Mouse (Mus musculus): ENCODE data around the gene Babam2.
A peak's percentile ranks its signal among the peaks of the same experiment; 100 is the strongest.

Babam2 gene

DNA sequence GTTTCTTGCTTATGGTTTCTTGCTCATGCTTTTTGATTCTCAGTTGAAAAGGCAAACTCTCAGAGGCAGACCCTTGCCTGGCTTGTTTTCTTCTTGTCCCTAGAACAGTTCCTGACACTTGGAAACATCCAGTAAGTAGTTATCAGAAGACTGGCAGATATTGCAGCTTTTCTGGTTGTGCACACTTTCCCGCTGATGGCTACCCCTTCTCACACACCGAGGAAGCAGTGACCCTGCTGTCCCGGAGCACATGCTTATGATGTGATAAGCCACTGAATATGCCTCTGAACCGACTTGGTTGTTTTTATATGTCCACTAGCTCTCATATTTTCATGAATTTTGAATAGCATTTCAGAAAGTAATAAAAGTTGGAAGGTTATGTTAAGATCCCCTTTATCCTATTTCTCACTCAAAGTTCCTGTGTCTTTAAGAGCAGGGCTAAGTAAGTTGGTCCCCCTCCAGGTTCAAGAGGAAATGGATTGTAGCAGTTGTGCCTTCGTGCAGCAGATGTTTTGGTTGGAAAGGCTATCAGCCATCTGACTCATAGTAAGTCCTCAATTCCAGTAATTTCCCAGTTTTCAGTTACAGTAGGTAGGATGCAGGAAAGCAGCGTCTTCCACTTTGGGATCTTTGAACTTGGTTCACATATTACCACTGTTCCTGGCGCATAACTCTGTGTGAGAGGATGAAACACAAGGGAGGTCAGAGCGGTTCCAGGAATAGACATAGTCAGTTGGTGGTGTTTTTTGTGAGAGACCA is 178.9 kb downstream of the Babam2 start:
- DNase-seq (ENCODE audit: low read depth in 2 of 2, low spot score in 2 of 2), result no peak

DNA sequence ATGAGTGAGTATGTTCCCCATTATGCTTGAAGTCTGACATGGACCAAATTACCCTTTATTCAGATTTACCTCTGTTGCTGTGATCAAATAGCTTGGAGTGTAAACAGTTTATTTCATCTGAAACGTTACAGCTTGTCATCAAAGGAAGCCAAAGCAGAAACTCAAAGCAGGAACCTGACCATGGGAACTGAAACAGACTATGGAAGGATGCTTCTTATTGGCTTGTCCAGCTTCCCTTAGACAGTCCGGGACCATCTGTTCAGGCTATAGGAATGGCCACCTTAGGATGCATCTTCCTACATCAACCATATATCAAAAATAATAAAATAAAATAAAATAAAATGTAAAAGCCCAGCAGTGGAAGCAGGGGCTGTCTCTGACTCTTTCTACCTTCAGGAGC is 183.0 kb downstream of the Babam2 start:
- no peak for DNase-seq (ENCODE audit: low read depth in 2 of 2, low spot score in 2 of 2)

DNA sequence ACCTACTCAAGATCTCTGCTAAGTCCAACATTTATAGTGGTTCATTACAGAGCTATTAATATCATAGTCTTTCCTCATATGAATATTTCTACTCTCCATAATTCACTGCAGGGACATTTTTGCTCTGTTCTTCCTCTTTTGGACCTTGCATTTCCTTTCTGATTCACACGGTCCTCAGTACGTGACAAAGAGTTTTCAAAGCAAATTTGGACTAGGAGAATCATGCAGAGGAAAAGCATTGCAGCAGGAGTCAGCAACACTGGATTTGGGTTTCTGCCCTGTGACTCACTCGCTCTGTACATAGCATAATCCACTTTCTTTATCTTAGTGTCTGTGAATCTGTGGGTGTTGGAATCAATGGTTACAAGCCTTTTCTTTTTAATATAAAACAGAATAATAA is 184.8 kb downstream of the Babam2 start:
- no peak for DNase-seq (ENCODE audit: low read depth in 2 of 2, low spot score in 2 of 2)

- DNase-seq (ENCODE audit: low read depth in 2 of 2, low spot score in 2 of 2), result no peak
These were observed 187.5 kb downstream of the Babam2 start for GRCm38 (mm10) chr5:31884962-31885361.

GRCm38 (mm10) chr5:31887590-31887989 is 190.1 kb downstream of the Babam2 start:
- peak in 1 of 2 experiments; percentile 10 for DNase-seq (ENCODE audit: low read depth in 2 of 2, low spot score in 2 of 2)

GRCm38 (mm10) chr5:31888341-31888740 is 190.9 kb downstream of the Babam2 start:
- DNase-seq (ENCODE audit: low read depth in 2 of 2, low spot score in 2 of 2), result no peak

DNA sequence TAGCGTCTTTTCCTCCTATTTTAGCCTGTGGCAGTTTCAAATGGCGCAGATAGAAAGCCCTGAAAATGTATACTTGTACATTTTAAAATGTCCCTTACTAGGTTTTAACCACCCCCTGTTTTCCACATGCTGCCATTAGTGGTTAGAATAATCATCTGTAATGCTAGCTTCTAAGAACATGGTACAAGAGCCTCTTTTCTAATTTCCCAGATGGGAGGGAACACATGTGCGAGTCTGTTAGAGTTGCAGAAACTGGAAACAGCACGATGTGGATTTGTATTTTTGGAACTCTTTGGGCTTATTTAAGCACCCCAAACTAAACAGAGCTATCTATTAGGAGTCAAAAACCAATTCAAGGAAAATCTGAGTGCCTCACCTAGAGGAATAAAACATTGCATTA is 195.1 kb downstream of the Babam2 start:
- DNase-seq (ENCODE audit: low read depth in 2 of 2, low spot score in 2 of 2), result no peak

- DNase-seq (ENCODE audit: low read depth in 2 of 2, low spot score in 2 of 2), result no peak
These were observed 202.4 kb downstream of the Babam2 start for GRCm38 (mm10) chr5:31899901-31900300.

DNA sequence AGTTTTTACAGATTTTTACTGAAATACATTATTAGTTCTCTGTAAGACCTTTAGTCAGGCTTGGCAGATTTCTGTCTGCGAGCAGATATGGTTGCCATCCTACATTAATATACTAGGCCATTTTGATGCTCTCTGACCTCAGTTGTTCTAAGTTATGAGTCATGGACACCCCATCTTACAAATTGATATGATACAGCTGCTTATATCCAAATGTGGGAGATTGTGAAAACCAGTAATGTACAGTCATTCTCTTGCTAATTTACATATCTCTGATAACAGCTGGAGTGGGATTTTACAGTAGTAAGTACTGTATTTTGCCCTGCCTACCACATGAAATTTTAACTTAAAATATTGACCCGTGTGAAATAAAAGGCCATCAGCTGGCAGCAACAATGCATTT is 204.7 kb downstream of the Babam2 start:
- no peak for DNase-seq (ENCODE audit: low read depth in 2 of 2, low spot score in 2 of 2)

GRCm38 (mm10) chr5:31902891-31903290 is 205.4 kb downstream of the Babam2 start:
- no peak for DNase-seq (ENCODE audit: low read depth in 2 of 2, low spot score in 2 of 2)

DNA sequence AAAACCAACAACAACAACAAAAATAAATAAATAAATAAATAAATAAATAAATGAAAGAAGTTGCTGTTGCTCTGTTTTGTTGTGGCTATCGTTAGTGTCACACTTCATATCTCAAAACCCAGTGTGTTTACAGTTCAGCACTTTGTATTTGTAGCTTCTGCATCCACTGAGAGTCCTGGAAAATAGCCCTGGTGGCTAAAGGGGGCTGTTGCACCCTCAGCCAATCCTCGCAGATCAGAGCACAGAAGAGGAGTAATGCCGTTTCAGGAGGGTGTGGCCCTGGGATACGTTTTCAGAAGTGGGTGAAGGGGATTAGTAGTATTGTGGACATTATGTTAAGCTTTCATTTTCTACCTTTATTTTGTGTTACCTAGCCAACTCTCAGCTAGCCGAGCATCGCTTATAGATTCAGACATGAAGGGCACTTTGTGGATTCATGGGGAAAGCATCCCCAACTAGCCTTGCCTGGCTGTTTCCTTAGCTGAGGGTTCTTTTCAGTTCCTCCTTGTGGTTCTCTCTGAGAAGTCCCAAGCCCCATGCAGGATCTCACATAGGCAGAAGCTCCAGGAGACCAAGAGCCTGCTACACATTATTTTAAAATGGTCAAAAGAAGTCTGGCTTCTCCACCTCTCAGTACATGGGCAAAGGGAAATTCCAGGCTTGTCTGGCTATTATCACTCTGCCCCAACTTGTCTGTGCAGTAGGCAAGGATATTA is 207.6 kb downstream of the Babam2 start:
- no peak for DNase-seq (ENCODE audit: low read depth in 2 of 2, low spot score in 2 of 2)

- no peak for DNase-seq (ENCODE audit: low read depth in 2 of 2, low spot score in 2 of 2)
These were observed 208.3 kb downstream of the Babam2 start for GRCm38 (mm10) chr5:31905808-31906207.

- no peak for DNase-seq (ENCODE audit: low read depth in 2 of 2, low spot score in 2 of 2)
These were observed 208.9 kb downstream of the Babam2 start for GRCm38 (mm10) chr5:31906286-31906951.

- no peak for DNase-seq (ENCODE audit: low read depth in 2 of 2, low spot score in 2 of 2)
These were observed 210.5 kb downstream of the Babam2 start for GRCm38 (mm10) chr5:31907959-31908358.

DNA sequence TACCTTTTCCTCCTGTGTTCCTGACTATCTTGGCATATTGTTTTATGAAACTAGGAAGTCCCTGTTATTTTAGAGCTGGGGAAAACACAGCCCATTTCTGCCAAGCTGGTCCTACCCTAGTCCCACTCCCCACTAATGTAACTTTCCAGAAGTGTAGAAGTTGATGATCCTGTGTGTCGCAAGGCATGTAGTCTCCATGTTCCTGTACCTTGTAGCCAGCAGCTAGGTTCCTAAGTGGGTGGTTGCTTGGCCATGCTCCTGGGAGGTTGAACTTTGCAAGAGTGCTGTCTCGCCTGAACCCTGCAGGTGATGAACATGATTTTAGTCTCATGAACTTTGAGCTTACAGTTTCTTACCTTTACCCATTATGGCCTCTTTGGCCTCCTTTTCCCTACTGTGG is 211.3 kb downstream of the Babam2 start:
- DNase-seq (ENCODE audit: low read depth in 2 of 2, low spot score in 2 of 2), result no peak

- DNase-seq (ENCODE audit: low read depth in 2 of 2, low spot score in 2 of 2), result no peak
These were observed 218.8 kb downstream of the Babam2 start for GRCm38 (mm10) chr5:31916241-31916640.

DNA sequence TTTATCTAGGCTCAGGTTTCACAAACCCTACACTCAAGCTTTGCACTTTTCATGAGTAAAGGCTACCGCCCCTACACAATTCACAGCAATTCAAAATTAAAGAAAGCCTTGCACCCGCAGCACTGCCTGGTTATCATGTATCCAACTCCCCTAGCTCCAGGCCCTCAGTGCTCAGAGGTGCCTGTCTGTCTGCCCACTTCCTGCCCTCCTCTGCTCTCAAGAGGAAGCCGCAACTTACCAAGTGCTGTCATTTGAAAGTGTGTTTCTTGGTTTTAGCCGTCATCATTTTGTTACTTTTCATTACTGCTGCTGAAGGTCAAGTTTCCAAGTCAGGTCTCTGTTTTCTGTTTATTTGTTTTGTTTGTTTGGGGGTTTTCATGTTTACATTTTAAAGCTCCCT is 221.1 kb downstream of the Babam2 start:
- peak; percentile 59 to 64 for DNase-seq (ENCODE audit: low read depth in 2 of 2, low spot score in 2 of 2)

DNA sequence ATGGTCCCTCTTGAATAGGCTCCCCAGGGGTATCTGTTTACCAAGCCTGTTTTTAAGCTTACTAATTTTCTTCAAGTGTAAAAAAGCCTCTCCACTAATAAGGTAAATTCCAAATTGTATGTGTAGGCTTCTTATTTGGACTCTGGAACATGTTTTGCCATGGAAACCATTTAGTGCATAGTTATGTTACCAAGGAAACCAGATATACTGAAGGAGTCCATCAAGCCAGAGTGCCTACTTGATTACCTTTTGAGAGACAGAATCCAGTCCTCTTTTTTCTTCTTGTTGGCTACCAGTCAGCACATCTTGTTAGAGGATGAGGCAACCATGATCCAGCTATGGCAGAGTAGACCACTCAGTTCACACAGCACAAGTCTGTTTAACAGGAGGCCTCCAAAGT is 222.6 kb downstream of the Babam2 start:
- DNase-seq (ENCODE audit: low read depth in 2 of 2, low spot score in 2 of 2), result no peak

- no peak for DNase-seq (ENCODE audit: low read depth in 2 of 2, low spot score in 2 of 2)
These were observed 223.4 kb downstream of the Babam2 start for GRCm38 (mm10) chr5:31920890-31921289.

DNA sequence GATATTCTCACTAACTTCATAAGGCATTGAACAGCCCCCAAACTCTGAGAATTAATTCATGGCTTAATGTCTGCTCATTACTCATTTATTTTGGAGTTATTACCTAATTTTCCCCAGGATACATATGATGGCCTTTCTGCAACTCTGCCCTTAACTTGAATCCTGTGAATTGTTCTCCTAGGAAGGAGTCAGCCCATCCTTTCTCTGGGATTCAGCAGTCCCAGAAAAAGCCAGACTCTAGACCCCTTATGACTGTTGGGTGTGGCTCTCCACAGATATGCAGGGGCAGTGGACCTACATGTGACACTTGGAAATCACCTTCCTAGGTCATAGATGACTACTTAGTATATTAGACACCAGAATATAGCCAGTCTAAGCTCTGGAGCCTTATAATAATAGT is 226.6 kb downstream of the Babam2 start:
- DNase-seq (ENCODE audit: low read depth in 2 of 2, low spot score in 2 of 2), result no peak

- peak; percentile 24 to 47 for DNase-seq (ENCODE audit: low read depth in 2 of 2, low spot score in 2 of 2)
These were observed 229.1 kb downstream of the Babam2 start for GRCm38 (mm10) chr5:31926551-31926950.

GRCm38 (mm10) chr5:31929007-31929406 is 231.5 kb downstream of the Babam2 start:
- DNase-seq (ENCODE audit: low read depth in 2 of 2, low spot score in 2 of 2), result no peak
